Mouse (Mus musculus) ES-E14 (cell line): ENCODE measurements around the gene Tmem256.

Experiments used
- CHD2 ChIP-seq: IDR thresholded peaks from 2 replicates; pipeline ENCODE4 v1.6.1; 2014; ENCODE audit warnings: mild to moderate bottlenecking, low read depth, low read length, inconsistent platforms
- HCFC1 ChIP-seq: IDR thresholded peaks from 2 replicates; pipeline ENCODE4 v1.6.1; 2012; ENCODE audit warnings: low read length, inconsistent platforms, borderline replicate concordance; ENCODE audit not compliant: insufficient read depth
- MAFK ChIP-seq: IDR thresholded peaks from 2 replicates; pipeline ENCODE4 v1.6.1; 2014; ENCODE audit warnings: mild to moderate bottlenecking, low read depth, low read length, inconsistent platforms; ENCODE audit not compliant: insufficient read depth
- ZC3H11A ChIP-seq: IDR thresholded peaks from 2 replicates; pipeline ENCODE4 v1.6.1; 2012; ENCODE audit warnings: low read depth, mild to moderate bottlenecking, inconsistent platforms, low read length, borderline replicate concordance
- ZNF384 ChIP-seq: IDR thresholded peaks from 2 replicates; pipeline ENCODE4 v1.6.1; 2012; ENCODE audit warnings: low read depth, low read length, inconsistent platforms

GRCm38 (mm10) chr11:69789431-69789830, 48.9 kb upstream of the Tmem256 start:
- TF ChIP-seq MAFK (no peak), CHD2 (no peak), HCFC1 (no peak), ZC3H11A (no peak), ZNF384 (no peak)
